Mouse (Mus musculus) G1E (cell line): ENCODE measurements around the gene Rassf1.

Source experiments
- CTCF ChIP-seq: IDR thresholded peaks from 2 replicates; pipeline ENCODE4 v1.5.1; 2012; ENCODE audit warnings: low read depth, low read length, inconsistent platforms, mixed read lengths
- GATA1 ChIP-seq: IDR thresholded peaks from 2 replicates; pipeline ENCODE4 v1.6.1; 2012; ENCODE audit warnings: borderline replicate concordance, low read length, inconsistent platforms, mixed read lengths
- TAL1 ChIP-seq: conservative IDR thresholded peaks from 2 replicates; pipeline ENCODE4 v1.6.1; 2012; ENCODE audit warnings: low read depth, low read length, inconsistent platforms, mixed read lengths

- TF ChIP-seq CTCF, result no peak
- TF ChIP-seq TAL1, result no peak
- no peak for TF ChIP-seq GATA1
These were observed 3.4 kb upstream of the Rassf1 start for GRCm38 (mm10) chr9:107547957-107548356.
